8 mouse cellular contexts compared by ENCODE assay signal in genomic region chr11:20542739-20543452, GRCm38 (mm10). TPM values are rescaled to one million over a fixed set of nuclear protein-coding genes. Genes with fewer than 3 reads are reported as not detected.
DNase-seq lines count a peak whose midpoint lies in the region; ATAC-seq and TF ChIP-seq lines count a peak whose summit lies in the region.

Gene Sertad2, plus strand, starts transcription at chr11:20543253.

- H3K27me3 ChIP-seq in kidney, embryonic 14.5 days (ENCODE audit: control insufficient read depth, insufficient read depth, low read length): no peaks in the 10 kb centered on the region
- no peaks in the 10 kb centered on the region for H3K27me3 ChIP-seq in limb, embryonic 15.5 days

- peak; percentile 99 for ATAC-seq in kidney, embryonic 14.5 days (ENCODE audit: low FRiP score, low TSS enrichment)
- ATAC-seq in limb, embryonic 15.5 days (ENCODE audit: insufficient number of reproducible peaks, low FRiP score, low TSS enrichment, low read depth): peak; percentile 99

- peak within 1 kb of the TSS; percentile 96 for H3K4me3 ChIP-seq in bone marrow macrophage, adult 2 months (ENCODE audit: insufficient read depth, low read length)
- peak within 1 kb of the TSS; percentile 82 for H3K4me3 ChIP-seq in embryonic fibroblast, embryonic 13.5 days (ENCODE audit: insufficient read depth, low read length)
- H3K4me3 ChIP-seq in kidney, embryonic 14.5 days (ENCODE audit: low read length): peak within 1 kb of the TSS; percentile 85
- peak within 1 kb of the TSS; percentile 88 for H3K4me3 ChIP-seq in limb, embryonic 15.5 days

- H3K36me3 ChIP-seq in kidney, embryonic 14.5 days (ENCODE audit: control insufficient read depth, insufficient read depth, low read length): no peaks in the 10 kb centered on the region
- H3K36me3 ChIP-seq in limb, embryonic 15.5 days: no peaks in the 10 kb centered on the region

- WGBS in kidney, embryonic 14.5 days: under 1% methylated on average over 45 of the region's 62 CpGs
- WGBS in limb, embryonic 15.5 days: under 1% methylated on average over 56 of the region's 62 CpGs

- peak within 1 kb of the TSS; percentile 72 for H3K9ac ChIP-seq in kidney, embryonic 14.5 days (ENCODE audit: low read depth, low read length)
- H3K9ac ChIP-seq in limb, embryonic 15.5 days: peak within 1 kb of the TSS; percentile 69

- peak within 1 kb of the TSS; percentile 79 for H3K4me2 ChIP-seq in kidney, embryonic 14.5 days (replicated peaks; ENCODE audit: low read depth, low read length)
- H3K4me2 ChIP-seq in limb, embryonic 15.5 days: peak within 1 kb of the TSS; percentile 64

- TF ChIP-seq POLR2A in bone marrow macrophage, adult 2 months (IDR thresholded peaks at IDR 0.05; ENCODE audit: borderline replicate concordance, low read depth, low read length): no peak
- TF ChIP-seq POLR2A in embryonic fibroblast, embryonic 13.5 days (IDR thresholded peaks at IDR 0.05; ENCODE audit: low read depth, low read length): peak; percentile 88

- H3K4me1 ChIP-seq in bone marrow macrophage, adult 2 months (ENCODE audit: control insufficient read depth, insufficient read depth, low read length): peaks cover 23% of the 10 kb centered on the region
- H3K4me1 ChIP-seq in embryonic fibroblast, embryonic 13.5 days (ENCODE audit: control insufficient read depth, insufficient read depth, low read length): peaks cover 7% of the 10 kb centered on the region
- peaks cover 3% of the 10 kb centered on the region; the same call in 1 of the 2 replicates for H3K4me1 ChIP-seq in kidney, embryonic 14.5 days (ENCODE audit: control insufficient read depth, insufficient read depth, low read length)
- H3K4me1 ChIP-seq in limb, embryonic 15.5 days: peaks cover 19% of the 10 kb centered on the region

- H3K27ac ChIP-seq in bone marrow macrophage, adult 2 months (ENCODE audit: insufficient read depth, low read depth, low read length): peak within 1 kb of the TSS; percentile 71
- peak within 1 kb of the TSS; percentile 88 for H3K27ac ChIP-seq in embryonic fibroblast, embryonic 13.5 days (ENCODE audit: insufficient read depth, low read length)
- peak within 1 kb of the TSS; percentile 90 for H3K27ac ChIP-seq in kidney, embryonic 14.5 days (ENCODE audit: low read depth, low read length)
- peak within 1 kb of the TSS; percentile 97 for H3K27ac ChIP-seq in limb, embryonic 15.5 days

- peak; percentile 100 for DNase-seq in A20 (ENCODE audit: low read depth, low spot score)
- peak; percentile 99 for DNase-seq in heart, adult 9 months (ENCODE audit: low spot score in 2 of 2)
- DNase-seq in monocyte, adult 2 months (ENCODE audit: low read depth in 1 of 2, low spot score in 2 of 2): peak; percentile 88 to 93
- DNase-seq in spleen, postnatal 36 days (ENCODE audit: low spot score in 2 of 2): peak; percentile 99

- no peak for TF ChIP-seq CTCF in bone marrow macrophage, adult 2 months (IDR thresholded peaks at IDR 0.05; ENCODE audit: low read depth, low read length)
- no peak for TF ChIP-seq CTCF in embryonic fibroblast, embryonic 13.5 days (IDR thresholded peaks at IDR 0.05; ENCODE audit: borderline replicate concordance, insufficient read depth, low read length)

- H3K9me3 ChIP-seq in kidney, embryonic 14.5 days (ENCODE audit: control insufficient read depth, low read length): no peaks in the 10 kb centered on the region
- no peaks in the 10 kb centered on the region for H3K9me3 ChIP-seq in limb, embryonic 15.5 days

RNA-seq across cellular contexts. Expression of gene Sertad2, which starts in this region (rescaled TPM):
- polyA plus RNA-seq in bone marrow macrophage, adult 2 months (2012; ENCODE audit: insufficient read depth, insufficient read length, missing spikeins): 13.2 and 13.8 TPM in 2 replicates
- polyA plus RNA-seq in embryonic fibroblast, embryonic 13.5 days (2011; ENCODE audit: insufficient read length, low read depth, missing spikeins): 36.4 and 40.5 TPM in 2 replicates
- 24.4 and 34.9 TPM in 2 replicates for polyA plus RNA-seq in kidney, embryonic 14.5 days (2014; fragmentation: Nextera tagmentation; extraction: Ambion mirVana)
- 46.5 and 54.3 TPM in 2 replicates for polyA plus RNA-seq in limb, embryonic 15.5 days (2015; fragmentation: Nextera tagmentation; extraction: Ambion mirVana)

Comparison
In these comparisons a context has a peak if more than half of its experiments do, and no peak if none do; other contexts are left out.
1. Peak in every context shown above with its lines: DNase-seq, ATAC-seq, H3K4me3 ChIP-seq and H3K27ac ChIP-seq.